Mouse (Mus musculus) liver, embryonic 14.5 days (tissue): ENCODE data around the gene Tacc2.

Experiments used
- CTCF ChIP-seq: IDR thresholded peaks from 2 replicates; pipeline ENCODE4 v1.5.1; 2016; ENCODE audit warnings: antibody characterized with exemption, low read depth, control low read depth
- EP300 ChIP-seq: IDR thresholded peaks from 2 replicates; pipeline ENCODE4 v1.6.1; 2016; ENCODE audit warnings: antibody characterized with exemption, low read depth

DNA sequence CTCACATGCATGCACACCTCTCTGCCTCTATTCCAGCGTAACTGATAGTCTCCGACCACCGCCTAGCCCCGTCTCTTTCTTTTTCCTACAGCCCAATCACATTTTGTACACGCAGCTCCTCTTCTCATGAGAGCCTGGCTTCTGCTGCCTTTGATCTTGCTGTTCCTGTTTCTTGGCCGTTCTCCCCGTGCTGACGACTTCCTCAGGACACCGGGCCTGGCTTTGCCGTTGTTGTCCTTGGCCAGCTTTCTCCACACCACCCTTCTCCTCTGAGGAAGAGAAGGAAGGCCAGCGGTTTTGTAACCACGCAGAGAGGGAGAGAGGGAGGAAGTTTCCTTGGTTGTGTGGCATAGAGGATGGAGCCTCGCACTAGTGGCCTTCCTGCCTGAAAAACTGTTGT lies 80.5 kb downstream of the Tacc2 start:
- no peak for TF ChIP-seq CTCF
- no peak for TF ChIP-seq EP300
